Mouse (Mus musculus): ENCODE results near the gene U2af2.

DNA sequence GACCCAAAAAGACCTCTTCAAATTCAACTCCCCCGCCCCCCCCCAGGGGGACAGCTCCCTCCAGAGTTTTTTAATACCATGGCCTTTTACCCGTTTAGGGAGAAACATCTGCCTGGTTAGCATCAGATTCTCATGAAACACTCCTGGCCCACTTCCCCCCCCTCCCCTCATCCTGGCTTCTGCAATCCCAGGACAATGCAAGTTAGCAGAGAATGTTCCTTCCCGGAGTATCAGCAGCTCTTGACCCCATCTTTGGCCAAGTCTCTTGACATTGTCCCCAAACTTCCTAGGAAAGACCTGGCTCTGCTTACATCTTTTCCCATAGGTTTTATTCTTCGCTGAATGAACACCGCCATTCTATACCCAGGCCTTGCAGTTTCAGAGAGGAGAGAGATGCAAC, 40.7 kb upstream of the U2af2 start:
- TF ChIP-seq POLR2A (IDR thresholded peaks at IDR 0.05; ENCODE audit: control insufficient read depth, extremely low read depth, insufficient read depth, low read length, poor library complexity) (no peak), CTCF (IDR thresholded peaks at IDR 0.05; ENCODE audit: borderline replicate concordance, control insufficient read depth, extremely low read depth, insufficient read depth, low read length, poor library complexity) (no peak)
